Mouse (Mus musculus): ENCODE data around the gene Wdr91. TPM values are rescaled to one million over a fixed set of nuclear protein-coding genes. Genes with fewer than 3 reads are reported as not detected.

Gene Wdr91
- polyA plus RNA-seq, 1 experiment: 12.9 TPM

GRCm38 (mm10) chr6:34899127-34899526 is 11.5 kb downstream of the Wdr91 start:
- Histone ChIP-seq H3K27me3 (ENCODE audit: control insufficient read depth, insufficient read depth, insufficient read length) (no peaks in the 10 kb centered on the region), H3K4me2 (ENCODE audit: low read depth) (no peak overlapping the region), H3K79me2 (ENCODE audit: control insufficient read depth, insufficient read depth) (no peaks in the 10 kb centered on the region), H3K36me3 (ENCODE audit: control insufficient read depth, insufficient read depth) (peaks cover 9% of the 10 kb centered on the region), H3K4me3 (no peak overlapping the region), H3ac (ENCODE audit: control insufficient read depth, insufficient read length) (no peak overlapping the region)
- TF ChIP-seq TCF12 (IDR thresholded peaks at IDR 0.05; ENCODE audit: insufficient read depth, poor library complexity, severe bottlenecking) (no peak), E2F4 (IDR thresholded peaks at IDR 0.05; ENCODE audit: insufficient read depth) (no peak), MYOG (IDR thresholded peaks at IDR 0.05; ENCODE audit: control insufficient read depth in 1 of 3, insufficient read depth in 1 of 3, insufficient read length in 2 of 3, low read depth in 2 of 3) (no peak), MAX (IDR thresholded peaks at IDR 0.05; ENCODE audit: low read depth) (no peak), MYOD1 (IDR thresholded peaks at IDR 0.05; ENCODE audit: control insufficient read depth in 1 of 3, insufficient read length in 2 of 3, low read depth in 2 of 3) (no peak), SRF (IDR thresholded peaks at IDR 0.05; ENCODE audit: control insufficient read depth, insufficient read length, low read depth) (no peak), TCF3 (IDR thresholded peaks at IDR 0.05; ENCODE audit: insufficient read length, low read depth) (no peak), POLR2A (IDR thresholded peaks at IDR 0.05; ENCODE audit: insufficient read length, low read depth) (no peak), POLR2AphosphoS2 (IDR thresholded peaks at IDR 0.05; ENCODE audit: insufficient read length, low read depth) (no peak), CEBPB (IDR thresholded peaks at IDR 0.05; ENCODE audit: insufficient read depth, poor library complexity, severe bottlenecking) (no peak), REST (IDR thresholded peaks at IDR 0.05; ENCODE audit: insufficient read depth, insufficient read length) (no peak), USF1 (IDR thresholded peaks at IDR 0.05; ENCODE audit: low read depth) (no peak)

GRCm38 (mm10) chr6:34896168-34896780 is 14.4 kb downstream of the Wdr91 start:
- Histone ChIP-seq H3ac (ENCODE audit: control insufficient read depth, insufficient read length) (no peak overlapping the region), H3K4me2 (ENCODE audit: low read depth) (no peak overlapping the region), H3K36me3 (ENCODE audit: control insufficient read depth, insufficient read depth) (peaks cover 3% of the 10 kb centered on the region), H3K79me2 (ENCODE audit: control insufficient read depth, insufficient read depth) (no peaks in the 10 kb centered on the region), H3K4me3 (no peak overlapping the region), H3K27me3 (ENCODE audit: control insufficient read depth, insufficient read depth, insufficient read length) (no peaks in the 10 kb centered on the region)
- TF ChIP-seq TCF12 (IDR thresholded peaks at IDR 0.05; ENCODE audit: insufficient read depth, poor library complexity, severe bottlenecking) (no peak), MYOG (IDR thresholded peaks at IDR 0.05; ENCODE audit: control insufficient read depth in 1 of 3, insufficient read depth in 1 of 3, insufficient read length in 2 of 3, low read depth in 2 of 3) (no peak), MYOD1 (IDR thresholded peaks at IDR 0.05; ENCODE audit: control insufficient read depth in 1 of 3, insufficient read length in 2 of 3, low read depth in 2 of 3) (no peak), USF1 (IDR thresholded peaks at IDR 0.05; ENCODE audit: low read depth) (no peak), REST (IDR thresholded peaks at IDR 0.05; ENCODE audit: insufficient read depth, insufficient read length) (no peak), E2F4 (IDR thresholded peaks at IDR 0.05; ENCODE audit: insufficient read depth) (no peak), MAX (IDR thresholded peaks at IDR 0.05; ENCODE audit: low read depth) (no peak), POLR2A (IDR thresholded peaks at IDR 0.05; ENCODE audit: insufficient read length, low read depth) (no peak), CEBPB (IDR thresholded peaks at IDR 0.05; ENCODE audit: insufficient read depth, poor library complexity, severe bottlenecking) (no peak), POLR2AphosphoS2 (IDR thresholded peaks at IDR 0.05; ENCODE audit: insufficient read length, low read depth) (no peak), SRF (IDR thresholded peaks at IDR 0.05; ENCODE audit: control insufficient read depth, insufficient read length, low read depth) (no peak), TCF3 (IDR thresholded peaks at IDR 0.05; ENCODE audit: insufficient read length, low read depth) (no peak)

GRCm38 (mm10) chr6:34895569-34895968 is 15.1 kb downstream of the Wdr91 start:
- Histone ChIP-seq H3ac (ENCODE audit: control insufficient read depth, insufficient read length) (no peak overlapping the region), H3K79me2 (ENCODE audit: control insufficient read depth, insufficient read depth) (no peaks in the 10 kb centered on the region), H3K27me3 (ENCODE audit: control insufficient read depth, insufficient read depth, insufficient read length) (no peaks in the 10 kb centered on the region), H3K36me3 (ENCODE audit: control insufficient read depth, insufficient read depth) (peaks cover 3% of the 10 kb centered on the region), H3K4me3 (no peak overlapping the region), H3K4me2 (ENCODE audit: low read depth) (no peak overlapping the region)
- no peak for TF ChIP-seq POLR2AphosphoS2 (IDR thresholded peaks at IDR 0.05; ENCODE audit: insufficient read length, low read depth)
- no peak for TF ChIP-seq MAX (IDR thresholded peaks at IDR 0.05; ENCODE audit: low read depth)
- no peak for TF ChIP-seq TCF12 (IDR thresholded peaks at IDR 0.05; ENCODE audit: insufficient read depth, poor library complexity, severe bottlenecking)
- no peak for TF ChIP-seq SRF (IDR thresholded peaks at IDR 0.05; ENCODE audit: control insufficient read depth, insufficient read length, low read depth)
- no peak for TF ChIP-seq POLR2A (IDR thresholded peaks at IDR 0.05; ENCODE audit: insufficient read length, low read depth)
- no peak for TF ChIP-seq TCF3 (IDR thresholded peaks at IDR 0.05; ENCODE audit: insufficient read length, low read depth)
- no peak for TF ChIP-seq E2F4 (IDR thresholded peaks at IDR 0.05; ENCODE audit: insufficient read depth)
- peak; percentile 3 to 65 (median 41) for TF ChIP-seq MYOG (IDR thresholded peaks at IDR 0.05; ENCODE audit: control insufficient read depth in 1 of 3, insufficient read depth in 1 of 3, insufficient read length in 2 of 3, low read depth in 2 of 3)
- peak in 2 of 3 experiments; percentile 5 to 49 for TF ChIP-seq MYOD1 (IDR thresholded peaks at IDR 0.05; ENCODE audit: control insufficient read depth in 1 of 3, insufficient read length in 2 of 3, low read depth in 2 of 3)
- no peak for TF ChIP-seq USF1 (IDR thresholded peaks at IDR 0.05; ENCODE audit: low read depth)
- TF ChIP-seq CEBPB (IDR thresholded peaks at IDR 0.05; ENCODE audit: insufficient read depth, poor library complexity, severe bottlenecking): no peak

GRCm38 (mm10) chr6:34889185-34889584 is 21.5 kb downstream of the Wdr91 start:
- peaks cover 5% of the 10 kb centered on the region for H3K36me3 ChIP-seq (ENCODE audit: control insufficient read depth, insufficient read depth)
- H3K4me2 ChIP-seq (ENCODE audit: low read depth): no peak overlapping the region
- TF ChIP-seq CEBPB (IDR thresholded peaks at IDR 0.05; ENCODE audit: insufficient read depth, poor library complexity, severe bottlenecking): no peak
- no peak for TF ChIP-seq E2F4 (IDR thresholded peaks at IDR 0.05; ENCODE audit: insufficient read depth)
- no peak for TF ChIP-seq MYOD1 (IDR thresholded peaks at IDR 0.05; ENCODE audit: control insufficient read depth in 1 of 3, insufficient read length in 2 of 3, low read depth in 2 of 3)
- no peak for TF ChIP-seq REST (IDR thresholded peaks at IDR 0.05; ENCODE audit: insufficient read depth, insufficient read length)
- TF ChIP-seq USF1 (IDR thresholded peaks at IDR 0.05; ENCODE audit: low read depth): no peak
- no peak for TF ChIP-seq TCF12 (IDR thresholded peaks at IDR 0.05; ENCODE audit: insufficient read depth, poor library complexity, severe bottlenecking)
- no peak for TF ChIP-seq MYOG (IDR thresholded peaks at IDR 0.05; ENCODE audit: control insufficient read depth in 1 of 3, insufficient read depth in 1 of 3, insufficient read length in 2 of 3, low read depth in 2 of 3)
- no peak for TF ChIP-seq MAX (IDR thresholded peaks at IDR 0.05; ENCODE audit: low read depth)
- no peak for TF ChIP-seq SRF (IDR thresholded peaks at IDR 0.05; ENCODE audit: control insufficient read depth, insufficient read length, low read depth)
- no peak for TF ChIP-seq TCF3 (IDR thresholded peaks at IDR 0.05; ENCODE audit: insufficient read length, low read depth)
- TF ChIP-seq POLR2A (IDR thresholded peaks at IDR 0.05; ENCODE audit: insufficient read length, low read depth): no peak
- TF ChIP-seq POLR2AphosphoS2 (IDR thresholded peaks at IDR 0.05; ENCODE audit: insufficient read length, low read depth): no peak
- no peaks in the 10 kb centered on the region for H3K79me2 ChIP-seq (ENCODE audit: control insufficient read depth, insufficient read depth)
- no peak overlapping the region for H3ac ChIP-seq (ENCODE audit: control insufficient read depth, insufficient read length)
- no peak overlapping the region for H3K4me3 ChIP-seq
- H3K27me3 ChIP-seq (ENCODE audit: control insufficient read depth, insufficient read depth, insufficient read length): no peaks in the 10 kb centered on the region

All from myocyte (in vitro differentiated cells).